Mouse (Mus musculus) MN1 (cell line): Measurements from ENCODE around the gene Gm9508.
A peak's percentile ranks its signal among the peaks of the same experiment; 100 is the strongest.

Source experiments
- DNase-seq: peaks from one replicate; pipeline ENCODE4 v3.0.0-alpha.2; 2016; ENCODE audit warnings: low spot score

The Gm9508 gene

DNA sequence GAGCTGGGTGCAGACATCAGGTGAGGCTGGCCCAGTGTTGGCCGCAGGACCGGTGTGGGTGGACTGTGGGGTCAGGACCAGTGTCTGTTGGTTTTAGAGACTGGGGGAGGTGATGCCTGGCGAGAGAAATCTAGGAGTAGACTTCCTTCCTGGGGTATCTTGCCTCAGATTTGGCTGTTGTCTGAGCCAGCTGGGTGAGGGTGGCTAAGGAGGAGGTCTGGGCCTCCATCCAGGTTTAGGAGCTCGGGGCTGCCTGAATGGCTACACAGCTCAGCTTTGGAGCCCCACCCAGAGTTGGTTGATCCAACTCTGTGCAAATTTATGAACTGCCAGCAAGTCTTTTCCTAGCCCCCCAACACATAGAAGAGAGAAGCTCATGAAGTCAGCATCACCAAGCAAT is 29.6 kb downstream of the Gm9508 start:
- DNase-seq: no peak

- DNase-seq: no peak
Measured at GRCm38 (mm10) chr10:77666342-77666741, 30.7 kb downstream of the Gm9508 start.

GRCm38 (mm10) chr10:77663949-77664665 is 32.9 kb downstream of the Gm9508 start:
- DNase-seq: no peak

DNA sequence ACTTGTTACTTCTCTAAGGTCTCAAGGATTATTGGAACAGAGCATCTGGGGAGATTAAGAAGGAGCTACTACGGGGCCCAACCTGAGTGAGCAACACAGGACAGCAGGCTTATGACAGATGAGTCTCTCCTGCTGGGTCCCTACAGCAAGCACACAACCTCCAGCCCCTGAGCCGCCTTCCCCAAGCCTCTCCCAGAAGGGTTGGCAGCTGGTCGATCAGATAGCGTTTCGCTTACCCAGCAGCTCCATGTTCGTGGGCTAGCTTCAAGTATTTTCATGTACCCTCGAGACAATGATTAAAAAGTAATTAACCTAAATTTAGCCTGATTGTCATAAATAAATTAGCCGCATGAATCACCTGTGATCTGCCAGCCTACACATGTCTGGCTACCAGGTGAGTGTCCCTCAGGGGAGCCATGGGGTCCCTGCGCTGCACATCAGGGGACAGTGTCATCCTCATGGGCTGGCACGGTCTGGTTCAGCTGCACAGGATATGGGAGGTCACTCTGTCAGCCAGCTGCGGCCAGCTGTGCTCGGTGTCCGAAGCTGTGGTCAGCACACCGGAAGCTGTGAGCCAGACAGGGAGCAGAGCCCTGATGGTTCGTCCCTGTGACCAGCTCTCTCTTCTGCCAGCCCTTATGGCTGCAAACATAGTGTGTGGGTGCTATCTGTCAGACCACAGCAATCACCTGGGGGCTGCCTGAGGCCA is 38.6 kb downstream of the Gm9508 start:
- peak; percentile 63 for DNase-seq

DNA sequence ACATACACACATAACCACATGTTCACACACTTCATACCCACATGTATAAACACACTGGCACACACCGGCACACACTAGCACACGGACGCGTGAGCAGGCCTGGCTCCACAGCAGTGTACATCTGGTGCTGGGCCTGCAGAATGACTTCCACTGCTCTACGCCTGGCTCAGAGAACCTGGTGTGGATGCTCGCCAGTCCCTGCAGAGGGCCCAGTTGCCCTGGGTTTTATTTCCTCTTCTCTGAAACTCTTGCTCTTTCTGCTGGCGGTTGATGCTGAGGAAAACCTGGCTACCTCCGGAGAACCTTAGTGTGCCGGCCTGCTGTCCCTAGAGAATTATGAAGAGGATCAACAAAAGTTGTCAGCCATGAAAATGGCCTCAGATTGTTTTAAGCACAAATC is 45.0 kb downstream of the Gm9508 start:
- no peak for DNase-seq

DNA sequence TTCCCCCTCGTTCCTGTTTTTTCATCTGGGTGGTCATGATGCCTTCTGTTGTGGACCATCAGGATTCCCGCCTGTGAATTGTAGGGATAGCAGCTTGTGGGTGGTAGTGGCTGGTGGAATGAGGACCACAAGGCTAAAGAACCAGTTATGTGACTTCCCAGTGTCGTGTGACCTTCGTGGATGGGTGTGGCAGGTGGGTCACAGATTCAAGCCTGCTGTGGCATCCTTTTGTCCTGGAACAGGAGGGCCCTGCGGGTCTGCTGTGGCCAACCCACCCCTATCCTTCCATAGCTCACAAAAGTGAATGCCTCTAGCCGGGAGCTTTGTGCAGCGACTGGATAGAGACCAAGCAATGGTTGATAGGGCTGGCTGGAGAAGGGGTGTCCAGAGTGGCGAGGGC is 49.1 kb downstream of the Gm9508 start:
- DNase-seq: no peak

GRCm38 (mm10) chr10:77647461-77647860 is 49.6 kb downstream of the Gm9508 start:
- DNase-seq: no peak
